Mouse (Mus musculus) MEL (cell line): Measurements from ENCODE around the gene Fbl. TPM values are rescaled to one million over a fixed set of nuclear protein-coding genes. Genes with fewer than 3 reads are reported as not detected.
A peak's percentile ranks its signal among the peaks of the same experiment; 100 is the strongest.

ENCODE experiments used
- DNase-seq: peaks from one replicate; pipeline ENCODE4 v3.0.0; 2011; ENCODE audit warnings: low read depth, low spot score
- H3K27ac ChIP-seq: 2 replicates; pipeline ENCODE4 v1.5.1; 2012; ENCODE audit warnings: low read depth, mild to moderate bottlenecking, control low read depth, low read length, moderate library complexity; ENCODE audit not compliant: control insufficient read depth
- H3K27me3 ChIP-seq, 2 experiments: fragments of 150-350 bp in 1 of 2; sonication (generic) in 1 of 2; 2 replicates each; pipeline ENCODE4 v1.6.1; 2012; ENCODE audit warnings: low read length in 2 of 2, mild to moderate bottlenecking in 2 of 2, improper control_type of control experiment in 1 of 2, moderate library complexity in 1 of 2; ENCODE audit not compliant: insufficient read depth in 2 of 2, control insufficient read depth in 1 of 2
- H3K36me3 ChIP-seq, 2 experiments: 2 replicates each; pipeline ENCODE4 v1.6.1; 2012 to 2014; ENCODE audit warnings: low read length in 2 of 2, improper control_type of control experiment in 1 of 2, inconsistent platforms in 1 of 2, mild to moderate bottlenecking in 1 of 2; ENCODE audit not compliant: insufficient read depth in 2 of 2, control insufficient read depth in 1 of 2
- H3K4me1 ChIP-seq, 2 experiments: fragments of 150-350 bp in 1 of 2; sonication (generic) in 1 of 2; 2 replicates each; pipeline ENCODE4 v1.6.1; 2012; ENCODE audit warnings: low read length in 2 of 2, improper control_type of control experiment in 1 of 2, mild to moderate bottlenecking in 1 of 2; ENCODE audit not compliant: insufficient read depth in 2 of 2, control insufficient read depth in 1 of 2
- H3K4me3 ChIP-seq, 2 experiments: fragments of 150-350 bp in 1 of 2; sonication (generic) in 1 of 2; 2 replicates each; pipeline ENCODE4 v1.5.1; 2012; ENCODE audit warnings: low read depth in 2 of 2, low read length in 2 of 2, mild to moderate bottlenecking in 2 of 2, moderate library complexity in 2 of 2, control low read depth in 1 of 2, improper control_type of control experiment in 1 of 2; ENCODE audit not compliant: control insufficient read depth in 1 of 2, insufficient read depth in 1 of 2
- H3K79me2 ChIP-seq: 2 replicates; pipeline ENCODE4 v1.6.1; 2012; ENCODE audit warnings: mild to moderate bottlenecking, low read length, moderate library complexity; ENCODE audit not compliant: control insufficient read depth, poor library complexity, insufficient read depth
- H3K9ac ChIP-seq: 2 replicates; pipeline ENCODE4 v1.6.1; 2012; ENCODE audit warnings: low read depth, mild to moderate bottlenecking, control low read depth, low read length, moderate library complexity; ENCODE audit not compliant: control insufficient read depth, poor library complexity, severe bottlenecking
- H3K9me3 ChIP-seq: fragments of 150-350 bp; sonication (generic); replicated peaks from 2 replicates; pipeline ENCODE4 v1.6.1; 2012; ENCODE audit warnings: mild to moderate bottlenecking, low read length, improper control_type of control experiment, moderate library complexity; ENCODE audit not compliant: insufficient read depth
- CHD2 ChIP-seq: IDR thresholded peaks from 2 replicates; pipeline ENCODE4 v1.6.1; 2011; ENCODE audit warnings: low read length, improper control_type of control experiment
- CTCF ChIP-seq, 3 experiments: IDR thresholded peaks in 2 of 3; conservative IDR thresholded peaks in 1 of 3; 2 replicates each; pipeline ENCODE4 v1.5.1; 2011 to 2012; ENCODE audit warnings: low read length in 3 of 3, low read depth in 2 of 3, mild to moderate bottlenecking in 2 of 3, improper control_type of control experiment in 1 of 3, inconsistent platforms in 1 of 3, mixed read lengths in 1 of 3, moderate library complexity in 1 of 3; ENCODE audit not compliant: control insufficient read depth in 1 of 3, insufficient read depth in 1 of 3, poor library complexity in 1 of 3, severe bottlenecking in 1 of 3
- ELF1 ChIP-seq: IDR thresholded peaks from 2 replicates; pipeline ENCODE4 v1.6.1; 2014; ENCODE audit warnings: low read depth, mild to moderate bottlenecking, inconsistent platforms, low read length, improper control_type of control experiment, moderate library complexity
- ETS1 ChIP-seq: IDR thresholded peaks from 2 replicates; pipeline ENCODE4 v1.6.1; 2012; ENCODE audit warnings: low read depth, mild to moderate bottlenecking, inconsistent platforms, low read length, improper control_type of control experiment, moderate library complexity
- KAT2A ChIP-seq: conservative IDR thresholded peaks from 2 replicates; pipeline ENCODE4 v1.6.1; 2012; ENCODE audit warnings: low read depth, low read length, improper control_type of control experiment, inconsistent platforms
- MAFK ChIP-seq: IDR thresholded peaks from 2 replicates; pipeline ENCODE4 v1.6.1; 2011; ENCODE audit warnings: low read depth, mild to moderate bottlenecking, low read length, improper control_type of control experiment, borderline replicate concordance
- MEF2A ChIP-seq: IDR thresholded peaks from 2 replicates; pipeline ENCODE4 v1.6.1; 2014; ENCODE audit warnings: low read depth, mild to moderate bottlenecking, inconsistent platforms, low read length, improper control_type of control experiment; ENCODE audit not compliant: poor library complexity, insufficient replicate concordance, severe bottlenecking; ENCODE audit errors: extremely low read depth
- MXI1 ChIP-seq: IDR thresholded peaks from 2 replicates; pipeline ENCODE4 v1.6.1; 2011; ENCODE audit warnings: mild to moderate bottlenecking, low read depth, low read length, improper control_type of control experiment
- MYC ChIP-seq: IDR thresholded peaks from 2 replicates; pipeline ENCODE4 v1.6.1; 2011; ENCODE audit warnings: low read depth, mild to moderate bottlenecking, low read length, improper control_type of control experiment, moderate library complexity
- POLR2AphosphoS2 ChIP-seq: IDR thresholded peaks from 2 replicates; pipeline ENCODE4 v1.6.1; 2011; ENCODE audit warnings: low read length, improper control_type of control experiment
- POLR2AphosphoS5 ChIP-seq: IDR thresholded peaks from 2 replicates; pipeline ENCODE4 v1.6.1; 2012; ENCODE audit warnings: low read depth, borderline replicate concordance, mild to moderate bottlenecking, inconsistent platforms, low read length, moderate library complexity, mixed read lengths
- RAD21 ChIP-seq: IDR thresholded peaks from 2 replicates; pipeline ENCODE4 v1.6.1; 2011; ENCODE audit warnings: mild to moderate bottlenecking, low read depth, low read length, improper control_type of control experiment
- SIN3A ChIP-seq: IDR thresholded peaks from 2 replicates; pipeline ENCODE4 v1.6.1; 2012; ENCODE audit warnings: low read length, improper control_type of control experiment, inconsistent platforms
- USF1 ChIP-seq: IDR thresholded peaks from 2 replicates; pipeline ENCODE4 v1.6.1; 2014; ENCODE audit warnings: low read depth, mild to moderate bottlenecking, inconsistent platforms, low read length, improper control_type of control experiment, moderate library complexity
- ZMIZ1 ChIP-seq: IDR thresholded peaks from 2 replicates; pipeline ENCODE4 v1.6.1; 2012; ENCODE audit warnings: low read depth, mild to moderate bottlenecking, inconsistent platforms, low read length, improper control_type of control experiment, moderate library complexity
- polyA plus RNA-seq, 2 experiments: library from polyadenylated mRNA; stranded (reverse) in 1 of 2; unstranded in 1 of 2; fragments of >175 nt in 1 of 2; fragments of >200 nt in 1 of 2; gene quantifications; 2 replicates each; pipeline versions ENCODE4 v1.2.1 to v1.2.4; 2012; ENCODE audit warnings: low replicate concordance in 2 of 2, low read depth in 1 of 2; ENCODE audit not compliant: insufficient read length in 2 of 2, insufficient read depth in 1 of 2, missing spikeins in 1 of 2
- total RNA-seq: library from RNA; depleted of rRNA; stranded (reverse); fragments of 300-350 nt; gene quantifications from 2 replicates; pipeline ENCODE4 v1.2.3, GENCODE M21; 2012

Fbl gene
- total and polyA plus RNA-seq, 3 experiments, result 262 to 819 TPM; not detected in 1

DNA sequence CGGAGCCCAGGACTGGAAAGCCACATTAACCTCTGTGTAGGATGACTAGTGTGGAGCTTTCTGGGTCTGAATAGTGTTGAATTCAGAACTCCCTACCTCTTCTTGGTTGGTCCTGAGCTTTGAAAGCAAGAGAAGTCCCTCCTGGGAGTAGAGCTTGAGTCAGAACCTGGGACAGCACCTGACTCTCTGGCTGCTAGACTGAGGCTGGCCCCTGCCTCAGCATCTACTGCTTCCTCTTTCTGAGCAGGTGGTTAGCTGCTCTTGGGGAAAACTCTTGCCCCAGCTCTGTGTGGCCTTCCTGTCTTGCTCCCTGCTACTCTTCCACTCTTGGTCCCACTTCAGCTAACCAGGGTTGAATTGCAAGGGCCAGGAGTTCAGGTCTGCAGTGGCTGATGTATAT is 22.4 kb downstream of the Fbl start:
- no peak overlapping the region for H3K9ac ChIP-seq
- peaks cover 0 to 6% of the 10 kb centered on the region in 2 experiments; a peak in 1 of 4 replicates for H3K36me3 ChIP-seq
- H3K9me3 ChIP-seq, result no peaks in the 10 kb centered on the region
- no peak for TF ChIP-seq RAD21
- TF ChIP-seq SIN3A, result peak; percentile 60
- TF ChIP-seq MXI1, result peak; percentile 37; the same call in 1 of the 2 replicates
- no peaks in the 10 kb centered on the region for H3K4me1 ChIP-seq
- H3K27ac ChIP-seq, result no peak overlapping the region
- no peaks in the 10 kb centered on the region for H3K27me3 ChIP-seq
- DNase-seq, result peak; percentile 74
- H3K79me2 ChIP-seq, result no peaks in the 10 kb centered on the region
- no peak overlapping the region for H3K4me3 ChIP-seq

DNA sequence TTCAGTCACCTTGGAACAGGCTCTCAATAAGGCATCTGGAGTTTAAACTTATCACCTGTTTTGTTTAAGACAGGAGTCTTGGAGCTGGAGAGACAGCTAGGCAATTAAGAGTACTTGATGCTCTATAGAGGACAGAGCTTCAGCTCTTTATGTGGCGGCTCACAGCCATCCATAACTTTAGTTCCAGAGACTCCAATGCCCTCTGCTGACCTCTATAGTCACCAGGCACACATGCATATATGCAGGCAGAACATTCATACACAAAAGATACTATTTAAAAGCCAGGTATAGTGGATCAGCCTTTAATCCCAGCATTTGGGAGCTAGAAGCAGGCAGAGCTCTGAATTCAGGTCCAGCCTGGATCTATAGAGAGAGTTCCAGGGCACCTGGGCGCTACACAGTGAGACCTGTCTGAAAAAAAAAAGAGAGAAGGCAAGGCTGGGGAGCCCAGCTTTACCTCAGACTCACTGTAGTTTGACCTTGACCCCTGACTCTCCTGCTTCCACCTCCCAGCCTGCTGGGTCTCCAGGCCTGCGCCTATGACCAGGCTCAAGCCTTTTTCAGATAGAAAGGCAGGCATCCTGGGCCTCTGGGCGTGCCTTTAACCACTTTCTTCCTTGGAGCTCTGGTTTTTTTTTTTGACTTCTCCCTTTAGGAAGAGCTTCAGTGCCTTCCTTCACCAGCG is 26.0 kb downstream of the Fbl start:
- Histone ChIP-seq H3K27me3 (no peaks in the 10 kb centered on the region), H3K36me3 (peaks cover 0 to 2% of the 10 kb centered on the region in 2 experiments; a peak in 1 of 4 replicates), H3K4me3 (no peak overlapping the region), H3K9ac (no peak overlapping the region), H3K4me1 (no peaks in the 10 kb centered on the region), H3K9me3 (no peaks in the 10 kb centered on the region), H3K27ac (no peak overlapping the region)
- DNase-seq, result no peak
- TF ChIP-seq ETS1 (no peak), USF1 (no peak), ELF1 (no peak), MEF2A (no peak), MAFK (no peak)
- TF ChIP-seq, all 39 proteins: peak for 0
- no peaks in the 10 kb centered on the region for H3K79me2 ChIP-seq

DNA sequence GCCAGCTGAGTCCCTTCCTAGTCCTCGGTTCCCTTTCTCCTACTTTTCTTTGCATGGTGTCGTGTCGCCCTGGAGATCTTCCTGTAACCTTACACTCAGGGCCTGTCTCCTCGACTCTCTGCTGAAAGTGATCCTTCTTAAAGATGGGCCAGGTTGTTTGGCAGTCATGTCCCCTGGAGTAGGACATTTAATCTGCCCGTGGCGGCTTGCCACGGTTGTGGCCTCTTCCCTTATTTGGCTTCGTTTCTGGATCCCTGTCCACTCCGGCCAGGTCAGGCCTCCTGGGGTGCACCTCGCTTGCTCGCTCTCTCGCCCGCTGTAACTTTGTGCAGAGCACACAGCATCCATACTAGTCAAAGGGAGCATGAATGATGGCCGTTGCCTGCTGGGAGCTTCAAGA is 27.0 kb downstream of the Fbl start:
- no peak for DNase-seq
- no peaks in the 10 kb centered on the region for H3K79me2 ChIP-seq
- H3K27me3 ChIP-seq, result no peaks in the 10 kb centered on the region
- H3K4me3 ChIP-seq, result no peak overlapping the region
- H3K9me3 ChIP-seq, result no peaks in the 10 kb centered on the region
- H3K9ac ChIP-seq, result no peak overlapping the region
- H3K27ac ChIP-seq, result no peak overlapping the region
- TF ChIP-seq MXI1 (no peak), MYC (no peak), POLR2AphosphoS5 (no peak), ZMIZ1 (no peak), POLR2AphosphoS2 (no peak), CHD2 (no peak), CTCF (IDR thresholded peaks at IDR 0.05 in 2 of 3, conservative IDR thresholded peaks at IDR 0.05 in 1 of 3; ENCODE audit: control insufficient read depth in 1 of 3, insufficient read depth in 1 of 3, low read depth in 2 of 3, low read length in 3 of 3, poor library complexity in 1 of 3, severe bottlenecking in 1 of 3) (no peak), KAT2A (no peak)
- no peaks in the 10 kb centered on the region; a peak in 1 of 4 replicates for H3K36me3 ChIP-seq
- H3K4me1 ChIP-seq, result no peaks in the 10 kb centered on the region
